Mouse (Mus musculus) heart, embryonic 11.5 days (tissue): ENCODE results near the gene Nrip2. TPM values are rescaled to one million over a fixed set of nuclear protein-coding genes. Genes with fewer than 3 reads are reported as not detected.
A peak's percentile ranks its signal among the peaks of the same experiment; 100 is the strongest.

ENCODE experiments used
- ATAC-seq: fragments of 200-750 bp; cut with Nextera tagmentation; replicated peaks from 2 replicates; pipeline ENCODE4 v1.8.0; 2017; ENCODE audit warnings: moderate library complexity; ENCODE audit not compliant: insufficient number of reproducible peaks, low FRiP score, low TSS enrichment
- H3K27ac ChIP-seq: fragments of 300-500 bp; sonication (generic); 2 replicates; pipeline ENCODE4 v1.5.1; 2014; ENCODE audit warnings: mild to moderate bottlenecking, low read depth, low read length
- H3K27me3 ChIP-seq: fragments of 300-500 bp; sonication (generic); 2 replicates; pipeline ENCODE4 v1.6.1; 2014; ENCODE audit warnings: mild to moderate bottlenecking, low read length, mixed read lengths; ENCODE audit not compliant: control insufficient read depth, insufficient read depth
- H3K36me3 ChIP-seq: fragments of 300-500 bp; sonication (generic); 2 replicates; pipeline ENCODE4 v1.6.1; 2014; ENCODE audit warnings: mild to moderate bottlenecking, low read length, moderate library complexity, mixed read lengths; ENCODE audit not compliant: control insufficient read depth, insufficient read depth
- H3K4me1 ChIP-seq: fragments of 300-500 bp; sonication (generic); 2 replicates; pipeline ENCODE4 v1.6.1; 2014; ENCODE audit warnings: low read length; ENCODE audit not compliant: control insufficient read depth, insufficient read depth
- H3K4me2 ChIP-seq: fragments of 300-500 bp; sonication (generic); 2 replicates; pipeline ENCODE4 v1.6.1; 2014; ENCODE audit warnings: mild to moderate bottlenecking, moderate library complexity
- H3K4me3 ChIP-seq: fragments of 300-500 bp; sonication (generic); 2 replicates; pipeline ENCODE4 v1.5.1; 2014; ENCODE audit warnings: low read depth, low read length
- H3K9ac ChIP-seq: fragments of 300-500 bp; sonication (generic); 2 replicates; pipeline ENCODE4 v1.6.1; 2014; ENCODE audit warnings: mild to moderate bottlenecking, low read depth, low read length, moderate library complexity
- H3K9me3 ChIP-seq: fragments of 300-500 bp; sonication (generic); replicated peaks from 2 replicates; pipeline ENCODE4 v1.6.1; 2016; ENCODE audit warnings: low read length; ENCODE audit not compliant: control insufficient read depth
- WGBS: fragments of 180-500 bp; shearing (Covaris S2); extraction: QIAGEN DNeasy Blood & Tissue Kit; methylation state at CpG from one replicate; pipeline ENCODE4 v1.1.7; 2014; ENCODE audit not compliant: insufficient replicate concordance; 5-methylcytosine and 5-hydroxymethylcytosine counted together
- polyA plus RNA-seq: library from polyadenylated mRNA; unstranded; fragments of >200 nt; fragmentation: Nextera tagmentation; extraction: Ambion mirVana; gene quantifications from 2 replicates; pipeline ENCODE4 v1.2.1, GENCODE M21; 2014

The Nrip2 gene
- polyA plus RNA-seq, result 1.9 TPM in 2 replicates

DNA sequence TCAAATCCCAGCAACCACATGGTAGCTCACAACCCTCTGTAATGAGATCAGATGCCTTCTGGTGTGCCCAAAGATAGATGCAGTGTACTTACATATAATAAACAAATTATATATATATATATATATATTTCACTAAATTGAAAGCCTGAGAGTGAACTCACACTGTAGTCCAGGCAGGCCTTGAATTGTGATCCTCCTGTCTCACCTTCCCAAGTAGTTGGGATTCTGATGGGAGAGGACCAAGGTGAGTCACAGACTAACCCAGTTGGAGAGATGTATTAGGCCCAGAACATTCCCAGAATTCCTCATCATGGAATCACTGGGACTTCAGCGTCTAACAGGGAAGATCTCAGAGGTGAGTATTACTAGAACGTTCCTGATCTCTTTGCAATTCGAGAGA is at the start of gene Nrip2:
Gene Nrip2, plus strand, starts transcription at position 301 of the 400 bp plus-strand sequence.
- Histone ChIP-seq H3K27me3 (no peaks in the 10 kb centered on the region), H3K9ac (peak within 1 kb of the TSS; percentile 66), H3K4me2 (peak within 1 kb of the TSS; percentile 57), H3K4me3 (peak within 1 kb of the TSS; percentile 23), H3K9me3 (no peaks in the 10 kb centered on the region), H3K36me3 (no peaks in the 10 kb centered on the region), H3K27ac (no peak within 1 kb of the TSS; the same call in 1 of the 2 replicates), H3K4me1 (peaks cover 6% of the 10 kb centered on the region; the same call in 1 of the 2 replicates)
- ATAC-seq, result no peak
- 68% methylated on average over 3 of the region's 3 CpGs for WGBS

DNA sequence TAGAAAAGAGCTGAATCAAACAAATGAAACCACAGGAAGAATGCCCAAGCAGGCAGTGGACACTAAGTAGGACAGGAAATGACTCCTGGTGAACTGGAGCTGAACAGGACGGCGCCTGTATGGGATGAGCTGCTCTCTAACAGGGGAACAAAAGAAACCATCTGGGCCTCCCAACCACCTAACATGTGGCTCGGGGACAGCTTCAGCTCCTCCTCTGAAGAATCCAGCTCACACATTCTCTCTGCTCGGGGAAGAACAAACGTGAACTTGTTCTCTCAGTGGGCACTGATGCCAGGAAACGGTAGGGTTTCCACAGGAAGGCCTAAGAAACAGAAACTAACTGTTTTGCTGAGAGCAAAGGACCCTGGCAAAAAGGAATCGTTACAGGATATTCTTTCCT is 49.4 kb upstream of the Nrip2 start:
- ATAC-seq, result no peak
- no peak overlapping the region for H3K27ac ChIP-seq
- 0 out of 2 replicates have a peak, but pooled peaks cover 2% of the 10 kb centered on the region for H3K36me3 ChIP-seq
- no peak overlapping the region for H3K4me3 ChIP-seq
- H3K4me2 ChIP-seq, result no peak overlapping the region
- H3K4me1 ChIP-seq, result 0 out of 2 replicates have a peak, but pooled peaks cover 3% of the 10 kb centered on the region
- no peak overlapping the region for H3K9ac ChIP-seq
- 63% methylated on average over 7 of the region's 7 CpGs for WGBS
- no peaks in the 10 kb centered on the region for H3K27me3 ChIP-seq
- H3K9me3 ChIP-seq, result no peaks in the 10 kb centered on the region

DNA sequence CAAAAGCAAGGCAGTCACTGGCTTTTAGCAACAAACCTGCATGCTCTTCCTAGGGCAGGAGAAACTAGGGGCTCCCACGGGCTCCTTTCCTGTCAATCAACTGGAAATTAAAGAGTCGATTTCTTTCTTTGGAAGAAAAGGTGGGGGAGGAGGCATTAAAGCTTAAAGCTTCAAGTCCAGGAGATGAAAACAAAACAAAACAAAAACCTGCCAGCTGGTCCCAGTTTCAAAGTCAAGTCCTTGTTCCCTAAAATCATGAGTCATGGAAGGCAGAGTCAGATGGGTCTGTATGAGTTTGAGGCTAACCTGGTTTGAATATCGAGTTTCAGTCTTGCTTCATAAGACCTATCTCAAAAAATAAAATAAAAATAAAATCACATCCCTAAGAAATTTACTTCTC is 45.0 kb upstream of the Nrip2 start:
- Histone ChIP-seq H3K27me3 (no peaks in the 10 kb centered on the region), H3K4me2 (no peak overlapping the region)
- no peak for ATAC-seq

DNA sequence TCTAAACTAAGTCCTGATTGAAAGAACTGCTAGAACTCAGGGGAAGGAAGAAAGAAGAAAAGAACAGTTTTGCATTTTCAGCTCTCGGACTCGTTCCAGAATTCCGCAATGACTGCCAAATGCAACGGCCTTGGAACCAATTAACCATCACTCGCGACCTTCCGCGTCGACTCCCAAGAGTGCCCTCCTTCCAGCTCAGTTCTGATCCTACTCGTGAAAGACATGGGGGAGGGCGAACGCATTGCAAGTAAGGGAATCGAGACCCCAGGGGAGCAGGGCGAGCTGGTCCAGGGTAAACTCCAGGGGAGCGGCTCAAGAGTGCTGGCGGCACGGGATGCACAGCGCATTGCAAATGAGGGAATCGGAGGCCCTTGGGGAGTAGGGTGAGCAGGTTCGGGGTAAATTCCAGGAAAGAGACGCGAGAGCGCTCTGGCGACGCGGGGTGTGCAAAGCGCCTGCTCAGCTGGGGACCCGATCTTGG is 43.9 kb upstream of the Nrip2 start:
- Histone ChIP-seq H3K4me3 (peak overlapping the region; percentile 65), H3K9ac (peak overlapping the region; percentile 73), H3K27me3 (no peaks in the 10 kb centered on the region), H3K4me1 (peaks cover 4% of the 10 kb centered on the region; the same call in 1 of the 2 replicates), H3K27ac (peak overlapping the region; percentile 73), H3K36me3 (peaks cover 13% of the 10 kb centered on the region; the same call in 1 of the 2 replicates), H3K4me2 (peak overlapping the region; percentile 84), H3K9me3 (no peaks in the 10 kb centered on the region)
- under 1% methylated on average over 26 of the region's 28 CpGs for WGBS
- peak; percentile 46 for ATAC-seq

More for the DNA sequence above, 45.0 kb upstream of the Nrip2 start:
- 0 out of 2 replicates have a peak, but pooled peaks cover 4% of the 10 kb centered on the region for H3K4me1 ChIP-seq
- 58% methylated on average over 3 of the region's 3 CpGs for WGBS
- H3K9me3 ChIP-seq, result no peaks in the 10 kb centered on the region
- H3K9ac ChIP-seq, result no peak overlapping the region
- H3K27ac ChIP-seq, result no peak overlapping the region
- no peak overlapping the region for H3K4me3 ChIP-seq
- peaks cover 13% of the 10 kb centered on the region; the same call in 1 of the 2 replicates for H3K36me3 ChIP-seq

DNA sequence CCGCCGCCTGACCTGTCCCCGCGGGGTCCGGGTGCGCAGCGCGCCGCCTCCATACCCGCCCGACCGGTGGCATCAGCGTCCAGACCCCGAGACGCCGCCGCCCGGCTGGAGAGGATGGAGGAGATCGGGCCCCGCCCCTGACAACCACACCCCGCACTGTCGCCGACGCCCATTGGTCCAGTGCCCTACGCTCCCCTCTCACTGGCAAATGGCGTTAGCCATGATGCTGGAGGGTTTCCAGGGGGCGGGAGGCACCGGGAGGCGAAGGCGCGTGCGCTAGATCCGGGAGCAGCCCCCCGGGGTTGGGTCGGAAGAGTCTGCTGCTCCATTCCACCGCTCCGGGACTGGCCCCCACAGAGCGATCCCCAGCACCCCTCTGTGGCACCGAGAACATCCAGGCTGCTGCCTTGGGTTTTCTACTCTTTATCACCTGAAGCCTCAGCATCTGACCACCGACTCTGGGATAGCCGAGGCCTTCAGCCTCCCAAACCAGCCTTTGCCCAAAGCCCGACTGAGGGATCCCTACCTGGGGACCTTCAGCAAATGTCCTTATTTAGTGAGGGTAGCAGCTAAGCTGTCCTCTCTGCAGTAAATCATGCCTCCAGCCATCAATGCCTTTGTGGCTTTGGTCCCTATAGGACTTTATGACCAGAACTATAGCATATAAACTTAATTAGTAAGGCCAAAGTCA is 43.2 kb upstream of the Nrip2 start, which contains the start of gene Tulp3:
Gene Tulp3, minus strand, starts transcription at position 126 of the 691 bp plus-strand sequence.
- Histone ChIP-seq H3K9me3 (no peaks in the 10 kb centered on the region), H3K4me3 (peak within 1 kb of the TSS; percentile 65), H3K4me1 (peaks cover 4% of the 10 kb centered on the region; the same call in 1 of the 2 replicates), H3K36me3 (peaks cover 12% of the 10 kb centered on the region; the same call in 1 of the 2 replicates), H3K4me2 (peak within 1 kb of the TSS; percentile 84), H3K27me3 (no peaks in the 10 kb centered on the region), H3K9ac (peak within 1 kb of the TSS; percentile 73), H3K27ac (peak within 1 kb of the TSS; percentile 73)
- under 1% methylated on average over 34 of the region's 42 CpGs for WGBS
- peak; percentile 99 for ATAC-seq

DNA sequence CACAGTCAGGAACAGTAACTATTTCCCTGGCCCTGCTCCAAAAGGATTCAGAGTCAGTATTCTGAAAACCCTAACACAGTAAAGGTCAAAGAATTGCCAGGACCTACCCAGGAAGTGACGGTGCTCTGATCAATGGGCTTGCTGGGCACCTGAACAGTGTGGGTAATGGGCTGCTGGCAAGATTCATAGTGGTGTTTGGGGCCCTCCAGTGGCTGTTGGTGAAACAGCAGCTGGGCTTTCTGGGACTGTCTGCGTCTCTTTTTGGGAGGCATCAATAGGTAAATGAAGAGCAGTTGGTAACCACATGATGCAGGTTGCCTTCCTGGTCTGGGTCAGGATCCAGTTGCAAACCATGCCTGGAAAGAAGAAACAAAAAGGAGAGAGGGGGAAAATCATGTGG is 40.1 kb upstream of the Nrip2 start:
- no peak overlapping the region for H3K4me3 ChIP-seq
- no peak overlapping the region for H3K9ac ChIP-seq
- H3K27ac ChIP-seq, result no peak overlapping the region
- H3K4me1 ChIP-seq, result peaks cover 14% of the 10 kb centered on the region
- peaks cover 11% of the 10 kb centered on the region; the same call in 1 of the 2 replicates for H3K36me3 ChIP-seq
- H3K9me3 ChIP-seq, result no peaks in the 10 kb centered on the region
- no peak for ATAC-seq
- H3K27me3 ChIP-seq, result no peaks in the 10 kb centered on the region
- 41% methylated on average over 2 of the region's 2 CpGs for WGBS
- H3K4me2 ChIP-seq, result no peak overlapping the region

DNA sequence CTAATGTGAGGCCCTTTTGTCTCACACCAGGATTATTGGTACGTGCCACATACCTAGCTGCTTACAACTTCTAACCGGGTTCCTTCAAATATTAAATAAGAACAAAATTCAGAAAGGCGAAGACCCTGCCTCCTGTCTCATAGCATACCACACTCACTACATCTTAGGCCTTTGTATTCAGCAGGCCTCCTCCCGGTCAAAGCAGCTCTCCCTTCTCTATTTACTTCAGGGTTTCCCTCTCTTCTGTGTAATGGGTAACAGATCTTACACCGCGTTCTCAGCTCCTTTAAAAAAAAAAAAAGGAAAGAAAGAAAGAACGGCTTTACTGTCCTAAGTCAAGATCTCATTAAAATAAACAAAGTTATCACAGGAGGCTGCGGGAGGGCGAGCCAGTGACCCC is 37.2 kb upstream of the Nrip2 start:
- H3K27ac ChIP-seq, result peak overlapping the region; percentile 96
- no peaks in the 10 kb centered on the region for H3K27me3 ChIP-seq
- 18% methylated on average over 9 of the region's 9 CpGs for WGBS
- H3K9me3 ChIP-seq, result no peaks in the 10 kb centered on the region
- H3K9ac ChIP-seq, result peak overlapping the region; percentile 86
- peak overlapping the region; percentile 85 for H3K4me2 ChIP-seq
- peak overlapping the region; percentile 96 for H3K4me3 ChIP-seq
- peaks cover 11% of the 10 kb centered on the region for H3K4me1 ChIP-seq
- ATAC-seq, result no peak
- H3K36me3 ChIP-seq, result peaks cover 20% of the 10 kb centered on the region

DNA sequence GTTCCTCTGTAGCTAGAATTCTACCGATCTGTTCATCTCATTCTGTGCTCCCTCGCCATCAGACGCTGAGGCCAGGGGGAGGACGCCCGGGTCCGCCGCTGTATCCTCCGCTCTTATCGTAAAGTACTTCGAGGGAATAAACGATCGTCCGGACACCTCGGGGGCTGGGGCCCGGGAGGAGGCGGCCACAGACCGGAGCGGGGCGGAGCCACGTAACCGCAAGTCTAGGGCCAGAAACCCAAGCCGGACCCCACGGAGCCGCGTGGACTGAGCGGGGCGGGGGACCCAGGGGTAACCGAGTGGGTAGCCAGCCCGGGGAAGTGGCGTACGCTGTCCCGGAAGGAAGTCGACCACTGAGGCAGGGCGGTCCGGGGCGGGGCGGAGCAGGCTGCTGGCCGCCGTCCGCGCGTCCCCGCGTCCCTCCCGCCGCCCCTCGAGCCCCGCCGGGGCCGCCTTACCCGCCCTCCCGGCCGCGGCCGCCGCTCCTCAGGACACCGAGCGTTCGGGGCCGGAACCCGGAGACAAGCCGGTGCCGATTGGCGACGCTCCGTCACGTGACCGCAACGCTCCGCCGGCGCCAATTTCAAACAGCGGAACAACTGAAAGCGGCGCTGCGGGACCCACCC is 36.6 kb upstream of the Nrip2 start, which contains the start of the genes Rhno1 and Foxm1:
Gene Rhno1, minus strand, starts transcription at position 531 of the 626 bp plus-strand sequence.
Gene Foxm1, plus strand, starts transcription at position 587 of the 626 bp plus-strand sequence.
- Histone ChIP-seq H3K9me3 (no peaks in the 10 kb centered on the region), H3K4me1 (peaks cover 11% of the 10 kb centered on the region), H3K27ac (peak within 1 kb of the TSS; percentile 96), H3K4me3 (peak within 1 kb of the TSS; percentile 96), H3K36me3 (peaks cover 25% of the 10 kb centered on the region), H3K4me2 (peak within 1 kb of the TSS; percentile 85), H3K9ac (peak within 1 kb of the TSS; percentile 86), H3K27me3 (no peaks in the 10 kb centered on the region)
- WGBS, result under 1% methylated on average over 58 of the region's 76 CpGs
- ATAC-seq, result peak; percentile 86
